In the genomic region with DNA sequence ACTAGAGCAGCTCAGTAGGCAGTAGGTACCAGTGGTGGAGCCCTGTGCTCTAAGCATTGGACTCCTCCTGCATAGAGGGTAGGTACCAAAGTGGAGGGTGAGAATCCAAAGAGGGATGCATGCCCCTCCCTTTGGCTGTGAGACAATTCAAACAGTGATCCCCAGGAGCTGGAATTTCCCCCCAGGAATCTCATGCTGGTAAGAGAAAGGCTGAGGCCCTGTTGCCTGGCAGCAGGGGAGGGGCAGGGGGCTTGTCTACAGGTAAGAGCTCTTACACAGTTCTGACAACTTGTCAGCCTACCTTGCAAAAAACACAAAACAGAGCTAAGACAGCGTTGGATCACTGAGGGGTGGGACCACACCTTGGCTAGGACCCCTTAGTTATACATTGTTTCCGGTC, we compare ENCODE assay signal across 25 mouse cellular contexts. TPM values are rescaled to one million over a fixed set of nuclear protein-coding genes. Genes with fewer than 3 reads are reported as not detected.
A peak's percentile ranks its signal among the peaks of the same experiment; 100 is the strongest.
DNase-seq lines count a peak whose midpoint lies in the region; ATAC-seq and TF ChIP-seq lines count a peak whose summit lies in the region.
"Had no signal": no experiment of that assay in that cellular context is flagged by ENCODE, and none has a peak within 500 bp of the region (broad histone marks: within the 10 kb centered on the region; RNA-seq: fewer than 3 reads in every experiment).

No protein-coding gene starts in this region.

- H3K36me3 ChIP-seq in forebrain, embryonic 15.5 days, result no peaks in the 10 kb centered on the region
- H3K36me3 ChIP-seq in forebrain, embryonic 13.5 days (ENCODE audit: poor library complexity, severe bottlenecking), result no peaks in the 10 kb centered on the region
- H3K36me3 ChIP-seq in midbrain, embryonic 16.5 days (ENCODE audit: control insufficient read depth, insufficient read depth, low read length), result no peaks in the 10 kb centered on the region
- H3K36me3 ChIP-seq: forebrain, embryonic 12.5 days; G1E; hindbrain, embryonic 12.5 days; hindbrain, embryonic 15.5 days had no signal

- 0 out of 2 replicates have a peak overlapping the region, but pooled peaks have one; percentile 32 for H3K27ac ChIP-seq in forebrain, embryonic 15.5 days (replicated peaks)
- H3K27ac ChIP-seq in forebrain, embryonic 13.5 days, result no peak overlapping the region; the same call in 1 of the 2 replicates
- peak overlapping the region; percentile 81 for H3K27ac ChIP-seq in layer of hippocampus, adult 2 months
- H3K27ac ChIP-seq in embryonic fibroblast, embryonic 13.5 days (ENCODE audit: insufficient read depth, low read length), result peak overlapping the region; percentile 78
- no peak overlapping the region for H3K27ac ChIP-seq in midbrain, embryonic 16.5 days (ENCODE audit: low read length)
- H3K27ac ChIP-seq: forebrain, embryonic 12.5 days; hindbrain, embryonic 12.5 days; hindbrain, embryonic 15.5 days had no signal

- no peak for TF ChIP-seq POLR2A in embryonic fibroblast, embryonic 13.5 days (IDR thresholded peaks at IDR 0.05; ENCODE audit: low read depth, low read length)

- H3K4me1 ChIP-seq in forebrain, embryonic 15.5 days, result peaks cover 9% of the 10 kb centered on the region; the same call in 1 of the 2 replicates
- peaks cover 6% of the 10 kb centered on the region; the same call in 1 of the 2 replicates for H3K4me1 ChIP-seq in forebrain, embryonic 13.5 days
- peaks cover 13% of the 10 kb centered on the region for H3K4me1 ChIP-seq in embryonic fibroblast, embryonic 13.5 days (ENCODE audit: control insufficient read depth, insufficient read depth, low read length)
- H3K4me1 ChIP-seq in midbrain, embryonic 16.5 days (ENCODE audit: control insufficient read depth, insufficient read depth, low read length), result peaks cover 4% of the 10 kb centered on the region

- no peak overlapping the region for H3K9ac ChIP-seq in forebrain, embryonic 15.5 days (replicated peaks)
- H3K9ac ChIP-seq in forebrain, embryonic 13.5 days, result no peak overlapping the region
- H3K9ac ChIP-seq in midbrain, embryonic 16.5 days (ENCODE audit: low read depth, low read length), result no peak overlapping the region
- H3K9ac ChIP-seq: forebrain, embryonic 12.5 days; hindbrain, embryonic 12.5 days; hindbrain, embryonic 15.5 days had no signal

- ATAC-seq in forebrain, embryonic 15.5 days (replicated peaks), result no peak
- no peak for ATAC-seq in forebrain, embryonic 13.5 days
- ATAC-seq in midbrain, embryonic 16.5 days, result no peak
- ATAC-seq: intestine, postnatal 0 days had no signal

- no peak for DNase-seq in layer of hippocampus, adult 2 months (ENCODE audit: low spot score in 2 of 2)
- no peak for DNase-seq in layer of hippocampus, postnatal 14 days (ENCODE audit: low spot score in 2 of 2)
- peak; percentile 92 for DNase-seq in R1 (ENCODE audit: low read depth, low spot score)
- no peak for DNase-seq in thymus, postnatal 25 days
- DNase-seq: adrenal gland, postnatal 10 days; adrenal gland, postnatal 36 days; cerebellum, adult 18-20 months; cerebellum, adult 9-11 months; cerebellum, postnatal 25 days; embryo, embryonic 11 days; gastrocnemius, adult 2 months; gastrocnemius, postnatal 14 days; heart, adult 11 months had no signal

- WGBS in forebrain, embryonic 15.5 days, result 62% methylated on average over 2 of the region's 2 CpGs
- 74% methylated on average over 2 of the region's 2 CpGs for WGBS in forebrain, embryonic 13.5 days
- WGBS in midbrain, embryonic 16.5 days, result 77% methylated on average over 2 of the region's 2 CpGs

- H3K4me2 ChIP-seq in forebrain, embryonic 15.5 days (replicated peaks), result no peak overlapping the region
- no peak overlapping the region for H3K4me2 ChIP-seq in forebrain, embryonic 13.5 days
- no peak overlapping the region for H3K4me2 ChIP-seq in midbrain, embryonic 16.5 days (ENCODE audit: low read length)
- H3K4me2 ChIP-seq: forebrain, embryonic 12.5 days; heart, embryonic 11.5 days; hindbrain, embryonic 12.5 days; hindbrain, embryonic 15.5 days had no signal

- H3K27me3 ChIP-seq in forebrain, embryonic 15.5 days, result no peaks in the 10 kb centered on the region
- H3K27me3 ChIP-seq in forebrain, embryonic 13.5 days, result 0 out of 2 replicates have a peak, but pooled peaks cover 4% of the 10 kb centered on the region
- no peaks in the 10 kb centered on the region for H3K27me3 ChIP-seq in midbrain, embryonic 16.5 days (ENCODE audit: control insufficient read depth, insufficient read depth, low read depth, low read length)
- H3K27me3 ChIP-seq: hindbrain, embryonic 12.5 days; hindbrain, embryonic 15.5 days had no signal

- no peaks in the 10 kb centered on the region for H3K9me3 ChIP-seq in forebrain, embryonic 15.5 days
- no peaks in the 10 kb centered on the region for H3K9me3 ChIP-seq in forebrain, embryonic 13.5 days (replicated peaks)
- no peaks in the 10 kb centered on the region for H3K9me3 ChIP-seq in midbrain, embryonic 16.5 days (replicated peaks; ENCODE audit: control insufficient read depth, low read length, poor library complexity, severe bottlenecking)
- H3K9me3 ChIP-seq: forebrain, embryonic 12.5 days; hindbrain, embryonic 12.5 days; hindbrain, embryonic 15.5 days had no signal

- no peak overlapping the region for H3K4me3 ChIP-seq in forebrain, embryonic 15.5 days
- no peak overlapping the region for H3K4me3 ChIP-seq in forebrain, embryonic 13.5 days
- no peak overlapping the region for H3K4me3 ChIP-seq in layer of hippocampus, adult 2 months
- H3K4me3 ChIP-seq in embryonic fibroblast, embryonic 13.5 days (ENCODE audit: insufficient read depth, low read length), result no peak overlapping the region
- no peak overlapping the region for H3K4me3 ChIP-seq in midbrain, embryonic 16.5 days (ENCODE audit: low read depth, low read length)
- H3K4me3 ChIP-seq: forebrain, embryonic 12.5 days; gastrocnemius, adult 2 months; hindbrain, embryonic 12.5 days; hindbrain, embryonic 15.5 days had no signal

- no peak for TF ChIP-seq CTCF in layer of hippocampus, adult 2 months (conservative IDR thresholded peaks at IDR 0.05)
- TF ChIP-seq CTCF in embryonic fibroblast, embryonic 13.5 days (IDR thresholded peaks at IDR 0.05; ENCODE audit: borderline replicate concordance, insufficient read depth, low read length), result no peak

RNA-seq across cellular contexts. Expression of gene Pxdn, which starts 3.9 kb away (rescaled TPM):
- polyA plus RNA-seq in forebrain, embryonic 15.5 days (2015; fragmentation: Nextera tagmentation; extraction: Ambion mirVana), result 39.7 and 41.9 TPM in 2 replicates
- 30.6 and 37.8 TPM in 2 replicates for polyA plus RNA-seq in forebrain, embryonic 13.5 days (2015; fragmentation: Nextera tagmentation; extraction: Ambion mirVana)
- total RNA-seq in layer of hippocampus, adult 2 months (2021), result 10 to 100 TPM; 77.9 to 78.1 TPM
- total RNA-seq in layer of hippocampus, postnatal 14 days (2021), result 10 to 100 TPM; 73.9 to 82.6 TPM
- polyA plus RNA-seq in embryonic fibroblast, embryonic 13.5 days (2011; ENCODE audit: insufficient read length, low read depth, missing spikeins), result 167 and 198 TPM in 2 replicates
- 52.0 and 53.3 TPM in 2 replicates for polyA plus RNA-seq in midbrain, embryonic 16.5 days (2015; fragmentation: Nextera tagmentation; extraction: Ambion mirVana)
- total RNA-seq: common myeloid progenitor, adult 5-6 weeks; hematopoietic stem cell, adult 5-6 weeks had no signal
- polyA plus RNA-seq: G1E had no signal

Comparison
In these comparisons a context has a peak if more than half of its experiments do, and no peak if none do; other contexts are left out.
1. H3K27ac ChIP-seq: peak in forebrain, embryonic 15.5 days (single experiment), layer of hippocampus, adult 2 months (single experiment) and embryonic fibroblast, embryonic 13.5 days (single experiment); none in forebrain, embryonic 13.5 days (single experiment) and midbrain, embryonic 16.5 days (single experiment).